Mouse (Mus musculus) heart, adult 2 months (tissue): ENCODE results near the gene Ripor1. TPM values are rescaled to one million over a fixed set of nuclear protein-coding genes. Genes with fewer than 3 reads are reported as not detected.
"Not testable (repeated sequence)": the region's sequence is repeated elsewhere in the genome, so short reads cannot be mapped to it uniquely, and the experiment has no call there.

Experiments used
- DNase-seq, 2 experiments: peaks; one replicate each; pipeline ENCODE4 v3.0.0; 2021
- H3K27ac ChIP-seq: fragments of 200-600 bp; 2 replicates; pipeline ENCODE4 v1.8.1; 2022
- H3K27me3 ChIP-seq: fragments of 200-500 bp; 2 replicates; pipeline ENCODE4 v1.6.1; 2012; ENCODE audit warnings: mild to moderate bottlenecking, low read length, inconsistent platforms, mixed read lengths; ENCODE audit not compliant: control insufficient read depth, insufficient read depth
- H3K36me3 ChIP-seq: fragments of 200-500 bp; 2 replicates; pipeline ENCODE4 v1.6.1; 2012; ENCODE audit warnings: low read length, inconsistent platforms; ENCODE audit not compliant: control insufficient read depth, insufficient read depth
- H3K4me1 ChIP-seq: fragments of 200-500 bp; 2 replicates; pipeline ENCODE4 v1.6.1; 2011; ENCODE audit warnings: low read length; ENCODE audit not compliant: control insufficient read depth, insufficient read depth
- H3K4me3 ChIP-seq: fragments of 200-600 bp; 2 replicates; pipeline ENCODE4 v1.8.1; 2022
- H3K79me2 ChIP-seq: fragments of 200-500 bp; replicated peaks from 2 replicates; pipeline ENCODE4 v1.6.1; 2012; ENCODE audit warnings: mild to moderate bottlenecking, inconsistent platforms, low read length, moderate library complexity, mixed read lengths; ENCODE audit not compliant: control insufficient read depth, insufficient read depth
- H3K9ac ChIP-seq: fragments of 200-500 bp; 2 replicates; pipeline ENCODE4 v1.6.1; 2012; ENCODE audit warnings: low read depth, mild to moderate bottlenecking, control low read depth, inconsistent platforms, low read length, mixed read lengths
- CTCF ChIP-seq: fragments of 200-600 bp; IDR thresholded peaks from 2 replicates; pipeline ENCODE4 v1.8.1; 2022; ENCODE audit warnings: antibody characterized with exemption, mild to moderate bottlenecking, moderate library complexity
- EP300 ChIP-seq: fragments of 200-500 bp; IDR thresholded peaks from 2 replicates; pipeline ENCODE4 v1.6.1; 2011; ENCODE audit warnings: low read depth, low read length, control low read depth; ENCODE audit not compliant: insufficient read depth
- POLR2A ChIP-seq: fragments of 200-500 bp; IDR thresholded peaks from 2 replicates; pipeline ENCODE4 v1.6.1; 2011; ENCODE audit warnings: mild to moderate bottlenecking, low read depth, low read length, control low read depth; ENCODE audit not compliant: insufficient read depth
- WGBS: fragments of 180-500 bp; shearing (Covaris S2); methylation state at CpG from one replicate; pipeline ENCODE4 v1.1.7; 2018; 5-methylcytosine and 5-hydroxymethylcytosine counted together
- intact Hi-C: fragments of 180-260 bp; cut with DNase I; formaldehyde crosslinking; loops from one replicate; pipeline ENCODE4 v1.15.1; 2025
- polyA plus RNA-seq: library from polyadenylated mRNA; depleted of rRNA; stranded (reverse); fragments of >200 nt; gene quantifications from 2 replicates; pipeline ENCODE4 v1.2.3, GENCODE M21; 2012
- total RNA-seq, 2 experiments: library from RNA; stranded (reverse); gene quantifications; 2 replicates each; pipeline ENCODE4 v1.2.3; 2021

The Ripor1 gene
- total and polyA plus RNA-seq, 3 experiments = 39.2 to 51.6 (median 42.5) TPM

DNA sequence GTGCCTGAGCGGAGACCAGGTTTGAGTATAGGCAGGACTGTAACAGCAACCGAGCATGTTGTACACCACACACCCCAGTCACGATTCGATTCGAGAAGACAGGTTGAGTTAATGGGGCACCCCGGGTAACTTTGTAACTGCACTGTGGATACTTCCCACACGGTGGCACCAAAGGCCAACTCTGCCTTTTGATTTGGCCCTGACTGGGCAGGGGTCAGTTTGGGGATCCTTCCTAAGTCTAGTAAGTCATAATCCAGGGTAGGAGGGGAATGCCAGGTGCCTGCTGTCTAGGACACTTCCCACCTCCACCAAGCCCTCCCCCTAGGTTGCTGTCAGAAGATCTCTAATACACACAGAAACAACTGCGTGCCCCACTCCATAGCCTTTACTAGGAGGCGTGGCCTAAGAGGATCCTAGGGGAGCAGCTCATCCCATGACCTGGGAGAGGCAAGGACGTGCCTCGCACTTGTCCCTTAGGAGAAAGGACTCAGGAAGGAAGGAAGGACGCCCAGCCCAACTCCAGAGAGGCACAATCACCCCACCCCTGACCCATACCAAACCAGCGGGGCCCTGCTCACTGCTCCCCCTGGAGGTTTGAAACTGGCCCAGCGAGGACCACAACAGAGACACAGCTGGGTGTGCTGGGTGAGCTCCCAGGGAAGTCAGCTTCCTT is 8.6 kb upstream of the Ripor1 start:
- H3K36me3 ChIP-seq = no peaks in the 10 kb centered on the region; the same call in 1 of the 2 replicates
- H3K4me3 ChIP-seq = peak overlapping the region; percentile 33; the same call in 1 of the 2 replicates
- peak; percentile 65 for TF ChIP-seq CTCF
- peak; percentile 94 for TF ChIP-seq EP300
- TF ChIP-seq POLR2A = peak; percentile 59
- peaks cover 4% of the 10 kb centered on the region for H3K4me1 ChIP-seq
- H3K27me3 ChIP-seq = no peaks in the 10 kb centered on the region
- 7% methylated on average over 14 of the region's 14 CpGs for WGBS
- H3K27ac ChIP-seq = peak overlapping the region; percentile 88
- DNase-seq = peak; percentile 88 to 89
- H3K79me2 ChIP-seq = no peaks in the 10 kb centered on the region
- intact Hi-C loops = loop anchor here (1.0 to 2.0 kb wide), 2 partner anchors 30 to 40 kb away; partner anchors contain the start of genes Agrp, Atp6v0d1 and Ctcf
- peak overlapping the region; percentile 55 for H3K9ac ChIP-seq

DNA sequence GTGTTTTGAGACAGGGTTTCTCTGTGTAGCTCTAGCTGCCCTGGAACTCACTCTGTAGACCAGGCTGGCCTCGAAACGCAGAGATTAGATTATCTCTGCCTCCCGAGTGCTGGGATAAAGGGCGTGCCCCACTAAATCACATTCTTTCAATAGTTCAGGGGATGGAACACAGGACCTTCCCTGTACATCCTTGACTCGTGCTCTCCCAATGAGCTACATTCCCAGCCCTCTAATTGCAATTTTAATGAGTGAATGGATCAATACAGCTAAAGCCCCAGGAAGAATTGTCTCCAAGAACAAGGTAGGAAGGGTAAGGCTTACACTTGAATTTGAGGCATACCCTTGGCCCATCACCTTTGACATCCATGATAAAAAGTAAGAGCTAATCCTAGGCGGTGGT is 6.3 kb upstream of the Ripor1 start:
- 64% methylated on average over 6 of the region's 6 CpGs for WGBS

DNA sequence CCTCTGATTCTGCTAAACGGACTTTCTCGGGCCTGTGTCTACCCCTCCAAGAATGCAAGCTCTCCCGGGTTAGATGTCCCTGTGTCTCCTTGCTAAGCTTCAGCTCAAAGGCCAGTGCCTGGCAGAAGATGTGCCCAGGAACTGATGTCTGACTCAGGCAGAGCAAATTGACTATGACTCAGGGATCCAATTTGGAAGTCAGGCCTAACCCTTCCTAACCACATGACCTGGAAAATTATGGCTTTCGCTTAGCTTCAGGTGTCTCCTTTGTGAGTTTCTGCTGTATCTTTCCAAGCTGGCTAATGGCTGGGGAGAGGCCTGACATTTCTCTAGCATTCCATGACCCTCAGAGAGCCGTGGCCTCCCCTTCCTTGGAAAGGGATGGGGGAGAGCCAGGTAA is 3.8 kb upstream of the Ripor1 start:
- no peak for TF ChIP-seq CTCF
- no peak for TF ChIP-seq POLR2A
- no peak for TF ChIP-seq EP300

More for the DNA sequence above, 6.3 kb upstream of the Ripor1 start:
- intact Hi-C loops = no loop called here
- no peak overlapping the region for H3K27ac ChIP-seq
- no peak for TF ChIP-seq EP300
- TF ChIP-seq CTCF = no peak
- no peak for TF ChIP-seq POLR2A
- H3K27me3 ChIP-seq = no peaks in the 10 kb centered on the region
- no peak overlapping the region for H3K4me3 ChIP-seq
- H3K9ac ChIP-seq = no peak overlapping the region
- no peaks in the 10 kb centered on the region; the same call in 1 of the 2 replicates for H3K36me3 ChIP-seq
- H3K4me1 ChIP-seq = peaks cover 4% of the 10 kb centered on the region
- no peaks in the 10 kb centered on the region for H3K79me2 ChIP-seq
- no peak for DNase-seq

DNA sequence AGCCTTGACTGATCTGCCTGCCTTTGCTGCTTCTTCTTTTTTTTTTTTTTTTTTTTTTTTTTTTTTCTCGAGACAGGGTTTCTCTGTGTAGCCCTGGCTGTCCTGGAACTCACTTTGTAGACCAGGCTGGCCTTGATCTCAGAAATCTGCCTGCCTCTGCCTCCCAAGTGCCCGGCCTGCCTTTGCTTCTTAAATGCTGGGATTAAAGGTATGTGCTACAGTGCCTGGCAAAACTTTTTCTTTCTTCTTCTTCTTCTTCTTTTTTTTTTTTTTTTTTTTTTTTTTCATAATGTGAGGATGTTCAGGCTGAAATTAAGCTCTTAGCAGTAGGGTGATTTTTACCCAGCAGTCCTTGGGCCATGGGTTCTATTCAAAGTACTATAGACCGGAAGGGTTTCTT is 2.5 kb upstream of the Ripor1 start:
- intact Hi-C loops, H3K27me3 ChIP-seq, H3K79me2 ChIP-seq, H3K9ac ChIP-seq, H3K27ac ChIP-seq, DNase-seq, H3K4me3 ChIP-seq, H3K4me1 ChIP-seq, H3K36me3 ChIP-seq: not testable (repeated sequence)
- 80% methylated on average over 3 of the region's 3 CpGs for WGBS

More for the DNA sequence above, 3.8 kb upstream of the Ripor1 start:
- H3K27ac ChIP-seq = no peak overlapping the region
- H3K79me2 ChIP-seq = no peaks in the 10 kb centered on the region
- DNase-seq = no peak
- no peak overlapping the region for H3K9ac ChIP-seq
- intact Hi-C loops = no loop called here
- H3K4me1 ChIP-seq = peaks cover 3% of the 10 kb centered on the region; the same call in 1 of the 2 replicates
- no peaks in the 10 kb centered on the region for H3K27me3 ChIP-seq
- 76% methylated on average over 5 of the region's 5 CpGs for WGBS
- H3K4me3 ChIP-seq = no peak overlapping the region
- no peaks in the 10 kb centered on the region for H3K36me3 ChIP-seq

DNA sequence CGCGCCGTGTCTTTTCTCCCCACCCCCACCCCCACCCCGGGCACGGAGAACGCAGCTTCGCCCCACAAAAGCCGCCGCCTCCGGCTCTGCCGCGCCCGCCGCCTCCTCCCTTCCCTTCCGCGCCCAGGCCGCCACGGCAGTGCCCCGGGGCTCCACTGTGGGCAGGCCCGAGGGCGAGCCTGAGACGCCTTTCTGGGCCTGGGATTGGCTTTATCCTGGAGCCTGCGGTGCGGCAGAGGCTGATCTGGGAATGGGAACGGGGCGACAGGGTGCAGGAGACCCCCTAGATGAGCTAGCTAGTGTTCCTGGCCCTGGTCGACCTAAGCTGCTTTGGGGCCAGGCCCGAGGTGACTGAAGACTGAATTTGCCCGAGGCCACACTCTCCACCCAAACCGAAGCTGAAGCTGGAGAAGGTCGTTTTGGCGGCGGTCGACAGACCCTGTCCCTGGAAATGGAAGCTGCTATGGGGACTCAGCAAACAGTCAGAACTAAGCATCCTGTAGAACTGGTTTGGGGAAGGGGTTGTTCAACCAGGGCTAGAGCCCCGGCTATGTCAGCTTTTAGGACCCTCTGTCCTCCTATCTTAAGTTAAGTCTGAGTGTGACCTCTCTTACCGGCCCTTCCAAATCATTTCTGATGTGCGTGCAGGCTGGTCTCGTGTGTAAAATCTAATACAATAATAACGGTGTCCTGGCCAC is 585 bp downstream of the Ripor1 start:
- Histone ChIP-seq H3K4me1 (peaks cover 18% of the 10 kb centered on the region), H3K4me3 (peak overlapping the region; percentile 80), H3K27ac (peak overlapping the region; percentile 98), H3K36me3 (no peaks in the 10 kb centered on the region), H3K79me2 (peaks cover 5% of the 10 kb centered on the region), H3K9ac (peak overlapping the region; percentile 99), H3K27me3 (no peaks in the 10 kb centered on the region)
- peak in 1 of 2 experiments; percentile 77 for DNase-seq
- intact Hi-C loops = no loop called here
- under 1% methylated on average over 37 of the region's 39 CpGs for WGBS
- TF ChIP-seq POLR2A (no peak), CTCF (no peak), EP300 (no peak)
